Mouse (Mus musculus) embryonic facial prominence, embryonic 13.5 days (tissue): Measurements from ENCODE around the gene Gm21861. TPM values are rescaled to one million over a fixed set of nuclear protein-coding genes. Genes with fewer than 3 reads are reported as not detected.
"Not testable (repeated sequence)": the region's sequence is repeated elsewhere in the genome, so short reads cannot be mapped to it uniquely, and the experiment has no call there.

ENCODE experiments used
- ATAC-seq: fragments of 200-750 bp; cut with Nextera tagmentation; 2 replicates; pipeline ENCODE4 v1.8.0; 2017; ENCODE audit warnings: low read depth; ENCODE audit not compliant: insufficient number of reproducible peaks, insufficient read depth, low FRiP score, low TSS enrichment
- H3K27ac ChIP-seq: fragments of 300-500 bp; sonication (generic); 2 replicates; pipeline ENCODE4 v1.5.1; 2015; ENCODE audit warnings: moderate library complexity, mild to moderate bottlenecking, inconsistent platforms
- H3K27me3 ChIP-seq: fragments of 300-500 bp; sonication (generic); 2 replicates; pipeline ENCODE4 v1.6.1; 2015; ENCODE audit warnings: mild to moderate bottlenecking, inconsistent platforms
- H3K36me3 ChIP-seq: fragments of 300-500 bp; sonication (generic); 2 replicates; pipeline ENCODE4 v1.6.1; 2015; ENCODE audit warnings: mild to moderate bottlenecking, inconsistent platforms
- H3K4me1 ChIP-seq: fragments of 300-500 bp; sonication (generic); 2 replicates; pipeline ENCODE4 v1.6.1; 2015; ENCODE audit warnings: inconsistent platforms
- H3K4me2 ChIP-seq: fragments of 300-500 bp; sonication (generic); 2 replicates; pipeline ENCODE4 v1.6.1; 2015; ENCODE audit warnings: moderate library complexity, mild to moderate bottlenecking, inconsistent platforms
- H3K4me3 ChIP-seq: fragments of 300-500 bp; sonication (generic); 2 replicates; pipeline ENCODE4 v1.5.1; 2015; ENCODE audit warnings: mild to moderate bottlenecking, inconsistent platforms
- H3K9ac ChIP-seq: fragments of 300-500 bp; sonication (generic); 2 replicates; pipeline ENCODE4 v1.6.1; 2015; ENCODE audit warnings: mild to moderate bottlenecking, inconsistent platforms
- H3K9me3 ChIP-seq: fragments of 300-500 bp; sonication (generic); 2 replicates; pipeline ENCODE4 v1.6.1; 2016; ENCODE audit warnings: inconsistent platforms
- WGBS: fragments of 180-500 bp; shearing (Covaris S2); methylation state at CpG from one replicate; pipeline ENCODE4 v1.1.7; 2015; ENCODE audit warnings: mixed read lengths; 5-methylcytosine and 5-hydroxymethylcytosine counted together
- polyA plus RNA-seq: library from polyadenylated mRNA; unstranded; fragments of >200 nt; fragmentation: Nextera tagmentation; extraction: Ambion mirVana; gene quantifications from 2 replicates; pipeline ENCODE4 v1.2.1, GENCODE M21; 2015

Gene Gm21861
- polyA plus RNA-seq = not detected in 2 replicates

DNA sequence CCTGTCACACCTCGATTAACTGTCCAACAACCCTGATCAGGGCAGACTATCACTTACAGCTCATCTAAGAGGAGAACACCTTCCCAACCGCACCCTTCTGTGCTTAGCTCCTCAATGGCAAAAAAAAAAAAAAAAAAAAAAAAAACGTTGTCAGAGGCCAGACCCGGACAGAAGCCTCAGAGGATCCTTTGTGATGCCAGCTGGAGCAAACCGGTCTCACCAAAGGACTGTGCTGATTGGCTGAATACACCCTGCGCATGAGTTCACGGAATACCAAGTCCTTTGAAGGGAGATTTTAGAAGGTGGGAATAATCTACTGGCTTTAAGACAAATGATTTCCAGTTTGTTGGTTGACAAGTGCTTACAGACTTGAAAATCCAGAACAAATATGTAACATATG lies at the start of gene Gm21861:
TSS of gene Gm21861 (minus strand) at position 101 of the 400 bp plus-strand sequence.
- H3K36me3 ChIP-seq, H3K27me3 ChIP-seq, H3K27ac ChIP-seq, ATAC-seq, H3K4me2 ChIP-seq, H3K4me1 ChIP-seq, H3K4me3 ChIP-seq, H3K9me3 ChIP-seq, H3K9ac ChIP-seq: not testable (repeated sequence)
- no CpG with 5 or more reads among the region's 7 CpGs for WGBS
